Mouse (Mus musculus): Measurements from ENCODE around the gene Igfbp5.

GRCm38 (mm10) chr1:72813089-72813638 is 61.5 kb downstream of the Igfbp5 start:
- TF ChIP-seq TAL1 (IDR thresholded peaks at IDR 0.05; ENCODE audit: low read length) (no peak), GATA1 (IDR thresholded peaks at IDR 0.05; ENCODE audit: low read length) (no peak)
